Mouse (Mus musculus): ENCODE measurements around the gene Gcsam. TPM values are rescaled to one million over a fixed set of nuclear protein-coding genes. Genes with fewer than 3 reads are reported as not detected.

The Gcsam gene
- polyA plus RNA-seq, 2 experiments: 0.93 to 2.4 TPM

DNA sequence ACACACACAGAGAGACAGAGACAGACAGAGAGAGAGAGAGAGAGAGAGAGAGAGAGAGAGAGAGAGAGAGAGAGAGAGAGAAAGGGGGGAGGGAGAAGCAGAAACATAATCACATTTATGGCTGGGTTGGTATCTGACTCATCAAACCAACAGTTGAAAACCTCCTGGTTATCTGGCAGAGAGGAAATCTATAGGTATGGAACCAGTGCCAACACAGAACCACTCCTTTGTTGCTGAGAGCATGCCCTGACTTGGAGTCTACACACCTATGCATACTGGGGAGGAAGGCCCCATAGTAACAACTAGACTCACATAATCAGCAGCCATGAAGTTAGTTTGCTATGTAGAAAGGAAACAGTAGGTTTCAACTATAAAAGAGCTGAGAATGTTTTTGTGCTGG is 52.2 kb downstream of the Gcsam start:
- Histone ChIP-seq H3K9ac (replicated peaks) (no peak overlapping the region), H3K27me3 (ENCODE audit: control insufficient read depth, insufficient read depth, low read length) (no peaks in the 10 kb centered on the region), H3K4me3 (ENCODE audit: insufficient read depth in 1 of 2, low read depth in 2 of 2, low read length in 2 of 2) (no peak overlapping the region), H3K9me3 (ENCODE audit: control insufficient read depth, low read length) (no peaks in the 10 kb centered on the region), H3K36me3 (replicated peaks; ENCODE audit: control insufficient read depth, insufficient read depth, low read depth) (no peaks in the 10 kb centered on the region), H3K4me2 (ENCODE audit: low read depth) (no peak overlapping the region), H3K27ac (no peak overlapping the region), H3K4me1 (replicated peaks; ENCODE audit: control insufficient read depth in 2 of 2, insufficient read depth in 2 of 2, low read length in 1 of 2) (peaks cover 6 to 14% of the 10 kb centered on the region in 2 experiments; a peak in 3 of 4 replicates)
- no peak for DNase-seq (ENCODE audit: low read depth in 3 of 3, low spot score in 3 of 3)
- TF ChIP-seq CTCF (IDR thresholded peaks at IDR 0.05; ENCODE audit: low read depth): no peak
- no peak for TF ChIP-seq EP300 (IDR thresholded peaks at IDR 0.05; ENCODE audit: low read depth)
- no peak for ATAC-seq (ENCODE audit: insufficient read depth)

DNA sequence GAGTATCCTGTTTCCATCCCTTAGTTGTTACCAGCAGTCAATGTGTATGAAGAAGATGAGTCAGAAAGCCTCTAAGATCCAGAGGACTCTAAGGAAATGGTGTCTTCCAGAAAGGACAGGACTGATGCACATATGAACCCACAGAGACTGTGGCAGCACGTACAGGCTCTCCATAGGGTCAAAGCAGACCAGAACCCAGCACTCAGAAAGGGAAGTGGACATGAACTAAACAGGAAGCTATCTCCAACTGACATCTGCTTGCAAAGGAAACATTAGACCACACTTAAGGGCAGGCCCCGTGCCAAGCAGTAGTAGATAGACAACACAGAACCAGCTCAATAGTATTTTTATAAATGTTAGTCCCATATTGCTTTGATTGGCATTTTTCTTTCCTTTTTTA is 56.0 kb downstream of the Gcsam start:
- Histone ChIP-seq H3K27ac (no peak overlapping the region), H3K4me1 (replicated peaks; ENCODE audit: control insufficient read depth in 2 of 2, insufficient read depth in 2 of 2, low read length in 1 of 2) (peaks cover 0 to 5% of the 10 kb centered on the region in 2 experiments; a peak in 2 of 4 replicates), H3K4me3 (ENCODE audit: insufficient read depth in 1 of 2, low read depth in 2 of 2, low read length in 2 of 2) (no peak overlapping the region), H3K9ac (replicated peaks) (no peak overlapping the region), H3K36me3 (replicated peaks; ENCODE audit: control insufficient read depth, insufficient read depth, low read depth) (no peaks in the 10 kb centered on the region), H3K9me3 (ENCODE audit: control insufficient read depth, low read length) (no peaks in the 10 kb centered on the region), H3K4me2 (ENCODE audit: low read depth) (no peak overlapping the region), H3K27me3 (ENCODE audit: control insufficient read depth, insufficient read depth, low read length) (no peaks in the 10 kb centered on the region)
- no peak for TF ChIP-seq CTCF (IDR thresholded peaks at IDR 0.05; ENCODE audit: low read depth)
- peak; percentile 35; the same call in 1 of the 2 replicates for TF ChIP-seq EP300 (IDR thresholded peaks at IDR 0.05; ENCODE audit: low read depth)
- peak; percentile 57 for ATAC-seq (ENCODE audit: insufficient read depth)
- DNase-seq (ENCODE audit: low read depth in 3 of 3, low spot score in 3 of 3): no peak
- 8% methylated on average over 2 of the region's 2 CpGs for WGBS (ENCODE audit: insufficient replicate concordance)

- Histone ChIP-seq H3K4me2 (ENCODE audit: low read depth) (no peak overlapping the region), H3K27me3 (ENCODE audit: control insufficient read depth, insufficient read depth, low read length) (no peaks in the 10 kb centered on the region), H3K9me3 (ENCODE audit: control insufficient read depth, low read length) (no peaks in the 10 kb centered on the region), H3K27ac (no peak overlapping the region), H3K4me3 (ENCODE audit: insufficient read depth in 1 of 2, low read depth in 2 of 2, low read length in 2 of 2) (no peak overlapping the region), H3K4me1 (replicated peaks; ENCODE audit: control insufficient read depth in 2 of 2, insufficient read depth in 2 of 2, low read length in 1 of 2) (peaks cover 0 to 5% of the 10 kb centered on the region in 2 experiments; a peak in 2 of 4 replicates), H3K36me3 (replicated peaks; ENCODE audit: control insufficient read depth, insufficient read depth, low read depth) (no peaks in the 10 kb centered on the region), H3K9ac (replicated peaks) (no peak overlapping the region)
- DNase-seq (ENCODE audit: low read depth in 3 of 3, low spot score in 3 of 3): no peak
- no peak for ATAC-seq (ENCODE audit: insufficient read depth)
- 7% methylated on average over 3 of the region's 3 CpGs for WGBS (ENCODE audit: insufficient replicate concordance)
- no peak for TF ChIP-seq CTCF (IDR thresholded peaks at IDR 0.05; ENCODE audit: low read depth)
- TF ChIP-seq EP300 (IDR thresholded peaks at IDR 0.05; ENCODE audit: low read depth): no peak
Measured at GRCm38 (mm10) chr16:45668178-45668577, 58.0 kb downstream of the Gcsam start.

- ATAC-seq (ENCODE audit: insufficient read depth) (no peak), DNase-seq (ENCODE audit: low read depth in 3 of 3, low spot score in 3 of 3) (no peak)
- H3K36me3 ChIP-seq (replicated peaks; ENCODE audit: control insufficient read depth, insufficient read depth, low read depth): no peaks in the 10 kb centered on the region
- no peak overlapping the region for H3K4me2 ChIP-seq (ENCODE audit: low read depth)
- peaks cover 0 to 5% of the 10 kb centered on the region in 2 experiments; a peak in 2 of 4 replicates for H3K4me1 ChIP-seq (replicated peaks; ENCODE audit: control insufficient read depth in 2 of 2, insufficient read depth in 2 of 2, low read length in 1 of 2)
- H3K9ac ChIP-seq (replicated peaks): no peak overlapping the region
- TF ChIP-seq CTCF (IDR thresholded peaks at IDR 0.05; ENCODE audit: low read depth) (no peak), EP300 (IDR thresholded peaks at IDR 0.05; ENCODE audit: low read depth) (no peak)
- no peaks in the 10 kb centered on the region for H3K9me3 ChIP-seq (ENCODE audit: control insufficient read depth, low read length)
- 62% methylated on average over 4 of the region's 4 CpGs for WGBS (ENCODE audit: insufficient replicate concordance)
- no peak overlapping the region for H3K27ac ChIP-seq
- no peaks in the 10 kb centered on the region for H3K27me3 ChIP-seq (ENCODE audit: control insufficient read depth, insufficient read depth, low read length)
- no peak overlapping the region for H3K4me3 ChIP-seq (ENCODE audit: insufficient read depth in 1 of 2, low read depth in 2 of 2, low read length in 2 of 2)
Measured at GRCm38 (mm10) chr16:45670005-45670404, 59.8 kb downstream of the Gcsam start.

Other genes starting within 250 kb of the Gcsam start
- gene Cd200, start 201.3 kb upstream of the Gcsam start, polyA plus RNA-seq (2012; rRNA removed): 0.39 and 1.9 TPM in 2 replicates
- gene Cd200, start 201.3 kb upstream of the Gcsam start, polyA plus RNA-seq (2014; fragmentation: Nextera tagmentation; extraction: Ambion mirVana): 0.42 and 0.57 TPM in 2 replicates
- gene Gm609, start 117.4 kb upstream of the Gcsam start, polyA plus RNA-seq (2012; rRNA removed): 0.03 TPM in 1 of 2 replicates, not detected in the other
- gene Gm609, start 117.4 kb upstream of the Gcsam start, polyA plus RNA-seq (2014; fragmentation: Nextera tagmentation; extraction: Ambion mirVana): not detected in 2 replicates
- not detected in 2 replicates for gene Gm17783, start 78.3 kb upstream of the Gcsam start, polyA plus RNA-seq (2012; rRNA removed)
- not detected in 2 replicates for gene Gm17783, start 78.3 kb upstream of the Gcsam start, polyA plus RNA-seq (2014; fragmentation: Nextera tagmentation; extraction: Ambion mirVana)
- gene Slc9c1, start 75.1 kb upstream of the Gcsam start, polyA plus RNA-seq (2012; rRNA removed): not detected in 2 replicates
- gene Slc9c1, start 75.1 kb upstream of the Gcsam start, polyA plus RNA-seq (2014; fragmentation: Nextera tagmentation; extraction: Ambion mirVana): not detected in 2 replicates
- 0.14 and 0.20 TPM in 2 replicates for gene BC016579, start 43.7 kb downstream of the Gcsam start, polyA plus RNA-seq (2012; rRNA removed)
- 0.23 TPM in 2 replicates for gene BC016579, start 43.7 kb downstream of the Gcsam start, polyA plus RNA-seq (2014; fragmentation: Nextera tagmentation; extraction: Ambion mirVana)
- gene Tmprss7, start 83.3 kb downstream of the Gcsam start, polyA plus RNA-seq (2012; rRNA removed): 0.18 and 0.26 TPM in 2 replicates
- 0.08 and 0.15 TPM in 2 replicates for gene Tmprss7, start 83.3 kb downstream of the Gcsam start, polyA plus RNA-seq (2014; fragmentation: Nextera tagmentation; extraction: Ambion mirVana)
- gene Tagln3, start 114.2 kb downstream of the Gcsam start, polyA plus RNA-seq (2012; rRNA removed): 0.39 and 0.86 TPM in 2 replicates
- gene Tagln3, start 114.2 kb downstream of the Gcsam start, polyA plus RNA-seq (2014; fragmentation: Nextera tagmentation; extraction: Ambion mirVana): 0.15 TPM in 1 of 2 replicates, not detected in the other
- gene Abhd10, start 132.6 kb downstream of the Gcsam start, polyA plus RNA-seq (2012; rRNA removed): 7.2 and 10.1 TPM in 2 replicates
- gene Abhd10, start 132.6 kb downstream of the Gcsam start, polyA plus RNA-seq (2014; fragmentation: Nextera tagmentation; extraction: Ambion mirVana): 16.5 and 17.3 TPM in 2 replicates